Mouse (Mus musculus) right cerebral cortex, postnatal 14 days (tissue): Measurements from ENCODE around the gene Hist1h3f.
A peak's percentile ranks its signal among the peaks of the same experiment; 100 is the strongest.
"Not testable (repeated sequence)": the region's sequence is repeated elsewhere in the genome, so short reads cannot be mapped to it uniquely, and the experiment has no call there.

ENCODE experiments used
- DNase-seq: peaks from one replicate; pipeline ENCODE4 v3.0.0; 2022

The Hist1h3f gene

DNA sequence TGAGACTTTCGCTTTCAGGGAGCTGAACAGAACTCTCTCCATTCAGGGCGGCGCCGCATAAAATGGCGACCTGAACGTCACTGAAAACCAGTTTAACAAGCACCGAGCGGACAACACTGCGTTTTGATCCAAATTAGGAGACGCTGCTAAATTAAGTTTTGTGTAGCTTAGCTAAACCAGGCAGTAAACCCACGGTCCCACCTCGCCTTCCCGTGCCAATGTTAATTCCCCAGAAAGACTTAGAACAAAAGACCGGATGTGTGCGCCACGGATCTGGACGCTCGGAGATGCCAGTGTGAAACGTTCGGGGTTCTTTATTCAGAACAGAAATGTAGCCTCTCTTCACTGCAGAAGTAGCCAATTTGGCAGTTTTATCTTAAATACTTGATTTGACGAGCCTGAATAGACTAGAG lies 41.2 kb downstream of the Hist1h3f start:
- peak; percentile 69 for DNase-seq

DNA sequence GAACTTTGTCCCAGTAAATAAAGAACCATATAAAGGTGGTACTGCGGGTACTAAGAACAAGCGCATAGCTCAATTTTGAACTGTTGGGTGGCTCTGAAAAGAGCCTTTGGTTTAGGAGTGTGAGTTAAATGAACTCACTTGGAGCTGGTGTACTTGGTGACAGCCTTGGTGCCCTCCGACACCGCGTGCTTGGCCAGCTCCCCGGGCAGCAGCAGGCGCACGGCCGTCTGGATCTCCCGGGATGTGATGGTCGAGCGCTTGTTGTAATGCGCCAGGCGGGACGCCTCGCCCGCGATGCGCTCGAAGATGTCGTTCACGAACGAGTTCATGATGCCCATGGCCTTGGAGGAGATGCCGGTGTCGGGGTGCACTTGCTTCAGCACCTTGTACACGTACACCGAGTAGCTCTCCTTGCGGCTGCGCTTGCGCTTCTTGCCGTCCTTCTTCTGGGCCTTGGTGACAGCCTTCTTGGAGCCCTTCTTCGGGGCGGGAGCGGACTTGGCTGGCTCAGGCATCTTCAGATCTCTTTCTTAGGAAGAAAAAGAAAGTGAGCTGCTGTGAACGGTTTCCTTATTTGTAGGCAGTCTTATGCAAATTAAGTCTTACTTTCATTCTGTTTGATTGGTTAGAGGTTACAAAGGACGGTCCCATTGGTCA lies 41.7 kb downstream of the Hist1h3f start:
- peak; percentile 43 for DNase-seq

GRCm38 (mm10) chr13:23586099-23586939 lies 42.5 kb downstream of the Hist1h3f start:
- no peak for DNase-seq

- DNase-seq: no peak
These were observed 43.0 kb downstream of the Hist1h3f start for GRCm38 (mm10) chr13:23586940-23587225.

- DNase-seq: no peak
These were observed 47.4 kb downstream of the Hist1h3f start for GRCm38 (mm10) chr13:23591206-23591605.

DNA sequence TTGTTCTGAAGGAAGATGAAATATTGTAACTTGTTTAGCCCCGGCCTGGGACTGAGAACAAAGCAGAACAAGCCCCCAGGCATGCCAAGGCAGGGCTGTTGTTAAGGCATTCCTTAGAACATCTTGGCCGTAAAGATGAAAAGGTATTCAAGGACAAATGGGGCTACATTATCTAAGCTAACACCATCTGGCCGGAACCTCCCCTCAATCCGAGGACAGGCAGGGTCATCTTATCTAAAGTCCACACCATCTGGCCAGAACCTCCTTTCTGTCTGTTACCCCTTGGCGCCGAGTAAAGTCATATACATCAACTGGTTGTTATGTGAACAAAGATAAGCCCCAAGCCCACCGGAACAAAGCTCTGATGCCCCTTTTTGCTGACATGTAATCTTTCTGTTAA lies 48.0 kb downstream of the Hist1h3f start:
- not testable (repeated sequence) for DNase-seq

- no peak for DNase-seq
These were observed 48.8 kb downstream of the Hist1h3f start for GRCm38 (mm10) chr13:23592614-23593013.

- no peak for DNase-seq
These were observed 49.4 kb downstream of the Hist1h3f start for GRCm38 (mm10) chr13:23593051-23593770.
